Mouse (Mus musculus) cerebellum, postnatal 25 days (tissue): ENCODE results near the gene Lmbrd1.
A peak's percentile ranks its signal among the peaks of the same experiment; 100 is the strongest.
"Not testable (repeated sequence)": the region's sequence is repeated elsewhere in the genome, so short reads cannot be mapped to it uniquely, and the experiment has no call there.

Experiments used
- DNase-seq, 2 experiments: peaks; one replicate each; pipeline ENCODE4 v3.0.0; 2021; ENCODE audit warnings: mixed read lengths in 2 of 2

Lmbrd1 gene

DNA sequence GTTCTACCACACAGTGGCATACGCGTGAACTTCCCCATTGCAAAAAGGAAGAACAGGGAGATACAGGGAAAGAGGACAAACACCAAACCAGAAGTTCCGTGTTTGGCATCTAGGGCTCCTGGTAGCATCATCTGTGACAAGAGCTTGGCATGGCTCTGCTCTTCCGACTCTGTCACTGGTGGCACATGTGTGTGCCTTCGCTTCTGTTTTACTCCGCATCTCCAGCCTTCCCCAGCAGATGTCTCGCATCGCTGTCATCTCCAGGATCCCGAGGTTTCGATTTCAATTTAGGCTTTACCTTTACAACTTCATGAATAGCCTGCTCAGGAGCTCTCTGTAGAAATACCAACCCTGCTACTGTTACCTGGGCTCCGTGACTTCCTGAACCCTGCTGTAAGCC, 51.4 kb downstream of the Lmbrd1 start:
- no peak for DNase-seq

DNA sequence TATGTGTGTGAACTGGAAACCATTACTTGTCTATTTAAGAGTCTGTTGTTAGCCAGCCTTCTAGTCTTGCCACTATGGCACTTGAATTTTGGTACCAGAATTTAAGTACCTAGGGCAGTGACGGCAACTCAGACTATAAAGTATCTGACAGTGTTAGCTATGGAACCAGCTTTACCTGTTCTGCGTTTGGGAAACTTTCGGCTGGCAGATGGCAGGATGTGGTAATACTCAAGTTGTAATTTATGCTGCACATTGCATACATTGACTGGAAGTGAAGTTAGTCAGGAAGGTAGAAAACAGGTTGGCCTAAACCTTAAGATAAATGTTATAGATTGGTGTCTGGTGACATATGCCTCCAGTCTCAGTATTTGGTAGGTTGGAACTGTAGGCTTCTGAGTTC, 53.9 kb downstream of the Lmbrd1 start:
- DNase-seq: no peak

DNA sequence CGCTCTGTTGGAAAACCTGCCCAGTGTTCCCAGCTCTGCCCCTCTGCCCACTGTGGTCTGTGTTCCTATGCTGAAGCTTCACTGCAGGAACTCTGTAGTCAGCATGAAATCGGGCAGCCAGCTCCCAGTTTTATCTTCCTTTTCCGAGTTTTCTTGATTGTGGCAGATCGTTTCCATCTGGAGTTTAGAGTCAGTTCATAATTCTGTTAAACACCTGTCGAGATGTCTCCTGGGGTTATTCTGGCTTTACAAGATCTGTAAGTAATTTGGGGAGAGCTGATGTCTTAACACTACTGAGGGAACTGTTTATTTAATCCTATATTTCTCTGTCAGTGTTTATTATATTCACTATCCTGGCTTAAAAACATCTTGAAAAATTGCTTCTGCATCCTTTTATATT, 56.4 kb downstream of the Lmbrd1 start:
- no peak for DNase-seq

DNA sequence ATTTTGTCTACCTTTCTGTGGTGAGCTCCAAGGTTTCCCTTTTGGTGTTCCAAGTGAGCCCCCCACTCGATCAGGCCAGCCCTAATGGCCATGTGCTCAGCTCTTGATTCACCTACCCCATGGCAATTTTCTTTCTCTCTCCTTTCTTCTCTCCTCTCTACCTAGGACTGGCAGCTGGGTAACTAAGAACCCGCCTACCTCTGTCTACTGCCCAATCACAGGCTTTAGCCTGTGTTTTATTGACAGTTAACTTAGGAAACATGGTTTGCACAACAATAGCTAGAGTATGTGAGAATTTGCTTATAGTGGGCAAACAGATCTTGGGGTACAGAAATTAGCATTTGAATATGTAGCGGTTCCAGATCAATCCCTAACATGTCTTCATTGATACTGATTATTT, 62.5 kb downstream of the Lmbrd1 start:
- no peak for DNase-seq

DNA sequence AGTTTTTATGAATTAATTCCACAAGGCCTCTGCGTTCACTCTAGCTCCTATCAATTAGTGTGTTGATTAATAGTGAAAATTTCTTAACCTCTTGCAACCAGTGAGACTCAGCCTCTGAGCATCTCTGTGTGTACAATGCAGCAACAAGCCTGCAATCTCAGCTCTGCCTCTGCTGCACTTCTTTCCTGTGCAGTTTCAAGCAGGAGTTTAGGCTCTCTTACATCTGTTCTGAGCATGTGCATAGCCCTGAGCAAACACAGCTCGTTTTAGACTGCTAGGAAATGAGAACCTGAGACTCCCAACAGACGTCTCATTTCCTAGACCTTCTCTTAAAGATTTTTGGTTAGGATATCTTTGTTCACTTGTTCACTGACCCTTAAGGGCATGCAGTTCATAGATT, 63.1 kb downstream of the Lmbrd1 start:
- DNase-seq: no peak

DNA sequence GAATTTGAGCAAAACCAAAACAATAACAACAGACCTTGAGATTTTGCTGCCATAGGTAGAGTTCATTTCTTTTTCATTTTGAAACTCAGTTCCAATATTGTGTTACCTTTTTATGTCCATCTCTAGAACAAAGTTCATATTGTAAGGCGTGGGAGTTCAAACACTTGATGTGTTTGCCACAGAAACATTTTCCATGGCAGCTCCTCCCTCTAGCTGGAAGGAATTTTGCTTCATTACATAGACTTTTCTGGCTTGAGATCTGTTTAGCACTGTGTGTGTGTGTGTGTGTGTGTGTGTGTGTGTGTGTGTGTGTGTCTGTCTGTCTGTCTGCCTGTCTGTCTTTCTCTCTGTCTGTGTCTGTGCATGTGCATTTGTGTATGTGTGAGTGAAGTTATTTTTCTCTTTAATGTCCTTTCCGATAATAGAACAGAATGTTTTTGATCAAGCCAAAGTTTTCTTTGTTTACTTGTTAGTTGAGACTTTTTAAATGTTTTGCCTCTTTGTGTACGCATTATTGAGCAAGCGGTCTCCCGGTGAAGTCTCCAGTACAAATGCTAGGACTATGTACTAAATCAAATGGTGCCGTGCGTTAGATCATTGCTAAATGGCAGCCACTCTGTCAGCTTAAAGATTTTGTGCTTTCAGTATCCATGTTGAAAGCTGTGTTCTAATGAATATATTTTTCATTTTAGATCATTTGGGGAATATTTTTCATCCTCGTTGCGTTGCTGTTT, 64.9 kb downstream of the Lmbrd1 start:
- DNase-seq: no peak

DNA sequence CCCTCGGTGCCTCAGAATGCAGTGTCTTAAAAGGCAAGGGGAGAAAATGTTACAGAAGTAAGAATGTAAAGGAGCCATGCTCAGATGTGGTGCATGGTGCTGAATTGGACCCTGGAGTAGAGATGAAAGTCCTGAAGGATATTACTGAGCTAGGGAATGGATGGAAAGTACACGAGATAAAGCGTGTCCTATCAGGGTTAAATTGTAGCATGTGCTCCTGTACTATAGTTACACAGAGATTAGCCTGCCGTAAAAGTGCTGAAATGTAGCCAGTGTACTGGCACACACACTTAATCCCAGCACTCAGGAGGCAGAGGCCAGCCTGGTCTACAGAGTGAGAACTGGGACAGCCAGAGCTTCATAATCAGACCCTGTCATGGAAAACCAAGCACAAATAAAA, 74.3 kb downstream of the Lmbrd1 start:
- DNase-seq: no peak

DNA sequence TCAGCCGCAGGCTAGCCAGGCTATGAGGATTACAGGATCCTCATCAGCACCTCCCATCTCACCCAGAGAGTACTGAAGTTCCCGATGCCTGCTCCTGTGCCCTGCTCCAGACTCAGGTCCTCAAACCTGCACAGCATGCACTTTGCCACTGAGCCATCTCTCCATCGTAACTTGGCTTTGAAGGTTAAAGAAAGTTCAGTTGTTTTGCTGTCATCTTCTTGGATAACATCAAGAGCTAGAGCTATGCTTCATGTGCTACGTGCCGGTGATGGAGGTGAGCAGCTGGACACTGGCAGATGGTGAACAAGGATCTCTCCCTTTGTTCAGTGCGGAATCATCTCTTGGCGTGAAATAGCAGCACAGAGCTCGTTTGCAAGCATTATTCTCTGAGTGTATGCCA, 80.1 kb downstream of the Lmbrd1 start:
- DNase-seq: peak; percentile 65 to 66

DNA sequence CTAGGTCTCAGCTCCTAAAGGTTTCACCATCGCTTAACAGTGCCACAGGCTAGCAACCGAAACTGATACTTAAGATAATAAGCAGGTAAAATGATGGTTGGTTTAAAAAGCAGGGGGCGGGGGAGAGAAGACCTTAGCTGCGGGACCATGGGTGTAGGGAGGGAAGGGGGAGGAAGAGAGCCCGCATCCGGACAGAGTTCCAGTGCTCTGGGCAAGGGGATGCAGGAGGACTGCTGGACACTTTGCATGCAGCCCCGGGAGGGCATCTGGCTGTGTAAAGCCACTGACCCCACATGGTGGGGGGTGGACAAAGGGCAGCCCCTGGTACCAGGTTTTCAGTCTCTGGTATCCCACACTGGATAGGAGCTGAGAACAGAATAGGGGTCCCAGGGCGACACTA, 88.0 kb downstream of the Lmbrd1 start:
- DNase-seq: no peak

DNA sequence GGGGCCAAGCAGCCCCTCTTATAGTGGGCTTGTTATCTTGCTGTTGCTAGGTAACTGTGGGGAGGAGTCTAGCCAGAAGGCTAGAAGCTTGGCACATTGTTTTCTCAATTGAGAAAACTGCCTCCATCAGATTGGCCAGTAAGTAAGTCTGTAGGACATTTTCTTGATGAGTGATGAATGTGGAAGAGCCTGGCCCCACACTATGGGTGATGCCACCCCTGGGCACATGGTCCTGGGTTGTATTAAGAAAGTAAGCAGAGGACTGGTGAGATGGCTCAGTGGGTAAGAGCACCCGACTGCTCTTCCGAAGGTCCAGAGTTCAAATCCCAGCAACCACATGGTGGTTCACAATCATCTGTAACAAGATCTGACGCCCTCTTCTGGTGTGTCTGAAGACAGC, 88.8 kb downstream of the Lmbrd1 start:
- not testable (repeated sequence) for DNase-seq

DNA sequence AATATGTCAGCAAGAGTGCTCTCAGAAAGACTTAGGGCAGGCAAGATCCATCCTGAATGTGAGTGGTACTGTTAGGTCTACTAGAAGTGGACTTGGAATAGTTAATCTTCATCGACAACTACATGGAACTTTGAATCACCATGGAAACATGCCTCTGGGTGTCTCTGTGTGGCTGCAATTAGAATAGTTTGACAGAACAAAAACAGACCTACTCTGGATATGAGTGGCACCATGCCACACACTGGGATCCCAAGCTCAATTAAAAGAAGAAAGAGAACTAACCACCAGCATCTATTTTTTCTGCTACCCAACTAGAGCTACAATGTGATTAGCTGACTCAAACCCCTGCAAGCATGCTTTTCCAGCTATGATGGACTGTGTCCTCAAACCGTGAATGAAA, 95.2 kb downstream of the Lmbrd1 start:
- no peak for DNase-seq

DNA sequence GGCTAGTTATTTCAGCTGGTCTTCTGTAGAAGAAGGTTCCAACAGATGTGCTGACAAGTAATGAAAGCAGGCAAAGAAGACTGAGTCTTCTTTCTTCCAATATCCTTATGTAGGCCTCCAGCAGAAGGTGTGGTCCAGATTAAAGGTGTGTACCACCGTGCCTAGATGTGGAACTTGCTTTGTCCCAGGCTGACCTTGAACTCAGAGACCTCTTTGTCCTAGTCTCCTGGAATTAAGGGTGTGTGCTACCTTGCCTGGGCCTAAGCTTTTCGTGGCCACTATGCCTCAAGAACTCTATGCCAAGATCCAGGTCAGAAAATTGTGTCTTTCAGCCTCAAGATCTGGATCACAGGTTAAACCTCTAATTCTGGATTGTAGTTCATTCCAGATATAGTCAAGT, 98.1 kb downstream of the Lmbrd1 start:
- no peak for DNase-seq

DNA sequence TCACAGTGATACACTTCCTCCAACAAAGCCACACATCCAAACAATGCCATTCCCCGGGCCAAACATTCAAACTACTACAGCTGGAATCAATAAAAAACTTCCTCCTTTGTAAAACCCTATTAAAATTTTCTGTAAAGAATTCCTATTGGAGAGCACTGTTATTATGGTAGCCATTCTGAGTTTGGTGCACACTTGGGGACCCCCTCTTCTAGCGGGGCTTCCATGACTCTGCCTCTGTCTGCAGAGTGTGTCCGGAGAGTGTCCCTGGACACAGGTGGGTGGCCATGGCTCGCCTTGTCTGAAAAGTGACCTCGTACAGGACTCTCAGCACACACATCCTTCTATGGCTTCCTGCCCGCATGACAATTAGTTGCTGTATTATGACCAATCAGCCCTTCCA, 114.7 kb downstream of the Lmbrd1 start:
- DNase-seq: no peak

DNA sequence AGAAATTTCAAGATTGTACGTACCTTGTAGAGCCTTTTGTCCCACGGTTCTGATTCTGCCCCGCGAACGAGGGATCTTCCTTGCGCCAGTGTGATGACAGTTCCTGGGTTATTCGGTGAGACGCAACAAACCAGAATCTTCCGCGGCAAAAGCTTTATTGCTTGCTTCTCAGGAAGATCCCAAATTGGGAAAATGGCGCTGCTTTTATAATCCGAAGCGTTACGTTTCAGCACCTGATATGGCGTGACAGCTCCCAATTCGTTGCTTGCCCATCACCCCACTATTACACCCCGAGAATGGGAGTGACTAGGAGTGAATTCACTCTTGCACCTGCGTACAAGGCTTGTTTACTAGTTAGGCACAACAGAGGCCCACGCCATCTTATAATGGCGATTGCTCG, 129.5 kb downstream of the Lmbrd1 start:
- DNase-seq: not testable (repeated sequence)
